Mouse (Mus musculus) 416B (cell line): ENCODE results near the gene Hddc3.
"Not testable (repeated sequence)": the region's sequence is repeated elsewhere in the genome, so short reads cannot be mapped to it uniquely, and the experiment has no call there.

ENCODE experiments used
- DNase-seq: peaks from one replicate; pipeline ENCODE4 v3.0.0; 2011; ENCODE audit warnings: low read depth

Gene Hddc3

GRCm38 (mm10) chr7:80342858-80343257 lies at the start of gene Hddc3:
Hddc3 (plus strand) TSS chr7:80343104.
- DNase-seq = peak; percentile 97

GRCm38 (mm10) chr7:80294062-80294763 lies 48.7 kb upstream of the Hddc3 start, which contains the start of gene Prc1:
Prc1 (plus strand) TSS chr7:80294450.
- peak; percentile 99 for DNase-seq

GRCm38 (mm10) chr7:80294764-80295648 lies 47.9 kb upstream of the Hddc3 start:
- peak; percentile 69 for DNase-seq

GRCm38 (mm10) chr7:80296462-80296861 lies 46.4 kb upstream of the Hddc3 start:
- DNase-seq = no peak

- DNase-seq = no peak
These were observed 45.9 kb upstream of the Hddc3 start for GRCm38 (mm10) chr7:80297041-80297440.

GRCm38 (mm10) chr7:80298754-80299153 lies 44.1 kb upstream of the Hddc3 start:
- peak; percentile 74 for DNase-seq

- peak; percentile 49 for DNase-seq
These were observed 43.3 kb upstream of the Hddc3 start for GRCm38 (mm10) chr7:80299568-80299967.

GRCm38 (mm10) chr7:80301522-80301921 lies 41.4 kb upstream of the Hddc3 start:
- peak; percentile 43 for DNase-seq

GRCm38 (mm10) chr7:80307766-80308165 lies 35.1 kb upstream of the Hddc3 start:
- no peak for DNase-seq

- DNase-seq = no peak
These were observed 32.1 kb upstream of the Hddc3 start for GRCm38 (mm10) chr7:80310771-80311170.

- no peak for DNase-seq
These were observed 27.2 kb upstream of the Hddc3 start for GRCm38 (mm10) chr7:80315733-80316132.

- DNase-seq = no peak
These were observed 25.3 kb upstream of the Hddc3 start for GRCm38 (mm10) chr7:80317439-80318115.

- DNase-seq = no peak
These were observed 24.2 kb upstream of the Hddc3 start for GRCm38 (mm10) chr7:80318670-80319069.

- no peak for DNase-seq
These were observed 22.9 kb upstream of the Hddc3 start for GRCm38 (mm10) chr7:80319846-80320496.

- no peak for DNase-seq
These were observed 19.6 kb upstream of the Hddc3 start for GRCm38 (mm10) chr7:80323336-80323735.

- DNase-seq = peak; percentile 99
These were observed 18.7 kb upstream of the Hddc3 start, which contains the start of gene Rccd1 for GRCm38 (mm10) chr7:80324043-80324815. Rccd1 (minus strand) TSS chr7:80324454.

GRCm38 (mm10) chr7:80324816-80325119 lies 18.1 kb upstream of the Hddc3 start:
- not testable (repeated sequence) for DNase-seq

GRCm38 (mm10) chr7:80325292-80325868 lies 17.5 kb upstream of the Hddc3 start:
- DNase-seq = no peak

- no peak for DNase-seq
These were observed 16.8 kb upstream of the Hddc3 start for GRCm38 (mm10) chr7:80326076-80326475.

GRCm38 (mm10) chr7:80330278-80330677 lies 12.6 kb upstream of the Hddc3 start:
- no peak for DNase-seq

- DNase-seq = no peak
These were observed 11.5 kb upstream of the Hddc3 start for GRCm38 (mm10) chr7:80331433-80331832.
